Mouse (Mus musculus): ENCODE results near the gene Tctex1d1.

DNA sequence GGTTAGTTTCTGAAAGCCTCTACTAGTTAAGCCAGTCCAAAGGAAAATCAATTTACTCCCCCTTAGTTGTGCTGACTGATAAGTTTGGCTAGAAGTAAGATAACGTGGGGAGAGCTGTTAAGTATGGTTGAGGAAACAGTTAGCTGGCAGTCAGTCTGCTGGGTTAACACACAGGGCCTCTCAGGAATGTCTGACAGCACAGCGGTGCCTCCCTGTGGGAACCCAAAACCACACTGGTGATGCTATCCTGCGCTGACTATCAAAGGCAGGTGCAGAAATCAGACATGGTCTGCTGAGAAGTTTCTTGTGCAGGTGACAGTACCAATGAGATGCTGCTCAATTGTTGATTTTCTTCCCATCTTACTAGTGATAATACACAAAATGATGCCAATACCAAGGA, 14.2 kb upstream of the Tctex1d1 start:
- 0 out of 2 replicates have a peak, but pooled peaks have one; percentile 12 for TF ChIP-seq CTCF (IDR thresholded peaks at IDR 0.05; ENCODE audit: low read depth)
- TF ChIP-seq EP300 (IDR thresholded peaks at IDR 0.05; ENCODE audit: low read depth) = no peak

All from liver, embryonic 14.5 days (tissue).